Mouse (Mus musculus): ENCODE results near the gene Slitrk1. TPM values are rescaled to one million over a fixed set of nuclear protein-coding genes. Genes with fewer than 3 reads are reported as not detected.

The Slitrk1 gene
- 0.20 TPM for polyA plus RNA-seq (2012; fragmentation: generic; extraction: Trizol)

GRCm38 (mm10) chr14:108913714-108914263, at the start of gene Slitrk1:
Gene Slitrk1 (minus strand): TSS chr14:108914158.
- Histone ChIP-seq H3K4me2 (ENCODE audit: low read depth) (peak within 1 kb of the TSS; percentile 66), H3K27me3 (ENCODE audit: control insufficient read depth, insufficient read depth, insufficient read length) (no peaks in the 10 kb centered on the region), H3K4me3 (peak within 1 kb of the TSS; percentile 18), H3K79me2 (ENCODE audit: control insufficient read depth, insufficient read depth) (no peaks in the 10 kb centered on the region), H3K36me3 (ENCODE audit: control insufficient read depth, insufficient read depth) (no peaks in the 10 kb centered on the region), H3ac (ENCODE audit: control insufficient read depth, insufficient read length) (no peak within 1 kb of the TSS)
- no peak for TF ChIP-seq POLR2AphosphoS2 (IDR thresholded peaks at IDR 0.05; ENCODE audit: insufficient read length, low read depth)
- no peak for TF ChIP-seq USF1 (IDR thresholded peaks at IDR 0.05; ENCODE audit: low read depth)
- TF ChIP-seq REST (IDR thresholded peaks at IDR 0.05; ENCODE audit: insufficient read depth, insufficient read length) = peak; percentile 80
- no peak for TF ChIP-seq CEBPB (IDR thresholded peaks at IDR 0.05; ENCODE audit: insufficient read depth, poor library complexity, severe bottlenecking)
- no peak for TF ChIP-seq MYOD1 (IDR thresholded peaks at IDR 0.05; ENCODE audit: control insufficient read depth in 1 of 3, insufficient read length in 2 of 3, low read depth in 2 of 3)
- TF ChIP-seq MAX (IDR thresholded peaks at IDR 0.05; ENCODE audit: low read depth) = no peak
- peak in 1 of 3 experiments; percentile 23 for TF ChIP-seq MYOG (IDR thresholded peaks at IDR 0.05; ENCODE audit: control insufficient read depth in 1 of 3, insufficient read depth in 1 of 3, insufficient read length in 2 of 3, low read depth in 2 of 3)
- TF ChIP-seq E2F4 (IDR thresholded peaks at IDR 0.05; ENCODE audit: insufficient read depth) = no peak

DNA sequence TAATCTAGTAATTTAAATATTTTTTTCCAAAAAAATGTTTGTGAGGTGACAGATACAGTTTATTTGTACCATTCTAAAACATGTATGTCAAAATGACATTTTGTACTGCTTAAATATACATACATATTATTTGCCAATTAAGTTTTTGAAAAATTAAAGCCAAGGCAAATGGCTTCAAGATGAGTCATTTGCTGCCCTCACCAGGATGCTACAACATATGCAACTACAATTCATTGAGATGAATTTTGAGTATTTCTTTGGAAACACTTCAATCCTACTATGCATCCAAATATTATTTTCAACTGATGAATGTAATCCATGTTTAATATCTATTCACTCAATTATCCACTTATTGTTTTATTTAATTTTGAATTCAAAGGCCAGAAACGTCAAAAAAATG, 21.8 kb upstream of the Slitrk1 start:
- Histone ChIP-seq H3ac (ENCODE audit: control insufficient read depth, insufficient read length) (no peak overlapping the region), H3K36me3 (ENCODE audit: control insufficient read depth, insufficient read depth) (no peaks in the 10 kb centered on the region), H3K4me3 (no peak overlapping the region), H3K4me2 (ENCODE audit: low read depth) (no peak overlapping the region), H3K79me2 (ENCODE audit: control insufficient read depth, insufficient read depth) (no peaks in the 10 kb centered on the region), H3K27me3 (ENCODE audit: control insufficient read depth, insufficient read depth, insufficient read length) (no peaks in the 10 kb centered on the region)
- no peak for TF ChIP-seq E2F4 (IDR thresholded peaks at IDR 0.05; ENCODE audit: insufficient read depth)
- no peak for TF ChIP-seq REST (IDR thresholded peaks at IDR 0.05; ENCODE audit: insufficient read depth, insufficient read length)
- no peak for TF ChIP-seq TCF3 (IDR thresholded peaks at IDR 0.05; ENCODE audit: insufficient read length, low read depth)
- TF ChIP-seq MYOG (IDR thresholded peaks at IDR 0.05; ENCODE audit: control insufficient read depth in 1 of 3, insufficient read depth in 1 of 3, insufficient read length in 2 of 3, low read depth in 2 of 3) = no peak
- TF ChIP-seq MYOD1 (IDR thresholded peaks at IDR 0.05; ENCODE audit: control insufficient read depth in 1 of 3, insufficient read length in 2 of 3, low read depth in 2 of 3) = no peak
- no peak for TF ChIP-seq SRF (IDR thresholded peaks at IDR 0.05; ENCODE audit: control insufficient read depth, insufficient read length, low read depth)
- TF ChIP-seq CEBPB (IDR thresholded peaks at IDR 0.05; ENCODE audit: insufficient read depth, poor library complexity, severe bottlenecking) = no peak
- TF ChIP-seq TCF12 (IDR thresholded peaks at IDR 0.05; ENCODE audit: insufficient read depth, poor library complexity, severe bottlenecking) = no peak
- no peak for TF ChIP-seq MAX (IDR thresholded peaks at IDR 0.05; ENCODE audit: low read depth)
- TF ChIP-seq USF1 (IDR thresholded peaks at IDR 0.05; ENCODE audit: low read depth) = no peak
- TF ChIP-seq POLR2AphosphoS2 (IDR thresholded peaks at IDR 0.05; ENCODE audit: insufficient read length, low read depth) = no peak
- TF ChIP-seq POLR2A (IDR thresholded peaks at IDR 0.05; ENCODE audit: insufficient read length, low read depth) = no peak

- Histone ChIP-seq H3K27me3 (ENCODE audit: control insufficient read depth, insufficient read depth, insufficient read length) (no peaks in the 10 kb centered on the region), H3K4me2 (ENCODE audit: low read depth) (peak overlapping the region; percentile 66), H3K79me2 (ENCODE audit: control insufficient read depth, insufficient read depth) (no peaks in the 10 kb centered on the region), H3K36me3 (ENCODE audit: control insufficient read depth, insufficient read depth) (no peaks in the 10 kb centered on the region), H3ac (ENCODE audit: control insufficient read depth, insufficient read length) (no peak overlapping the region), H3K4me3 (peak overlapping the region; percentile 18)
- TF ChIP-seq CEBPB (IDR thresholded peaks at IDR 0.05; ENCODE audit: insufficient read depth, poor library complexity, severe bottlenecking) (no peak), MYOG (IDR thresholded peaks at IDR 0.05; ENCODE audit: control insufficient read depth in 1 of 3, insufficient read depth in 1 of 3, insufficient read length in 2 of 3, low read depth in 2 of 3) (no peak), MAX (IDR thresholded peaks at IDR 0.05; ENCODE audit: low read depth) (no peak)
Observed at GRCm38 (mm10) chr14:108914336-108914735, 378 bp upstream of the Slitrk1 start.

GRCm38 (mm10) chr14:108912876-108913490, 975 bp downstream of the Slitrk1 start:
- H3K4me2 ChIP-seq (ENCODE audit: low read depth) = peak overlapping the region; percentile 66
- H3K4me3 ChIP-seq = peak overlapping the region; percentile 18
- H3ac ChIP-seq (ENCODE audit: control insufficient read depth, insufficient read length) = no peak overlapping the region
- no peak for TF ChIP-seq TCF3 (IDR thresholded peaks at IDR 0.05; ENCODE audit: insufficient read length, low read depth)
- no peaks in the 10 kb centered on the region for H3K36me3 ChIP-seq (ENCODE audit: control insufficient read depth, insufficient read depth)
- no peaks in the 10 kb centered on the region for H3K79me2 ChIP-seq (ENCODE audit: control insufficient read depth, insufficient read depth)
- no peaks in the 10 kb centered on the region for H3K27me3 ChIP-seq (ENCODE audit: control insufficient read depth, insufficient read depth, insufficient read length)

GRCm38 (mm10) chr14:108912021-108912875, 1.7 kb downstream of the Slitrk1 start:
- Histone ChIP-seq H3ac (ENCODE audit: control insufficient read depth, insufficient read length) (no peak overlapping the region), H3K4me2 (ENCODE audit: low read depth) (peak overlapping the region; percentile 66), H3K79me2 (ENCODE audit: control insufficient read depth, insufficient read depth) (no peaks in the 10 kb centered on the region), H3K36me3 (ENCODE audit: control insufficient read depth, insufficient read depth) (no peaks in the 10 kb centered on the region), H3K27me3 (ENCODE audit: control insufficient read depth, insufficient read depth, insufficient read length) (no peaks in the 10 kb centered on the region), H3K4me3 (peak overlapping the region; percentile 18)
- TF ChIP-seq MYOG (IDR thresholded peaks at IDR 0.05; ENCODE audit: control insufficient read depth in 1 of 3, insufficient read depth in 1 of 3, insufficient read length in 2 of 3, low read depth in 2 of 3) (no peak), SRF (IDR thresholded peaks at IDR 0.05; ENCODE audit: control insufficient read depth, insufficient read length, low read depth) (no peak), TCF3 (IDR thresholded peaks at IDR 0.05; ENCODE audit: insufficient read length, low read depth) (no peak), E2F4 (IDR thresholded peaks at IDR 0.05; ENCODE audit: insufficient read depth) (no peak), TCF12 (IDR thresholded peaks at IDR 0.05; ENCODE audit: insufficient read depth, poor library complexity, severe bottlenecking) (no peak), USF1 (IDR thresholded peaks at IDR 0.05; ENCODE audit: low read depth) (no peak), CEBPB (IDR thresholded peaks at IDR 0.05; ENCODE audit: insufficient read depth, poor library complexity, severe bottlenecking) (no peak), POLR2A (IDR thresholded peaks at IDR 0.05; ENCODE audit: insufficient read length, low read depth) (no peak), MYOD1 (IDR thresholded peaks at IDR 0.05; ENCODE audit: control insufficient read depth in 1 of 3, insufficient read length in 2 of 3, low read depth in 2 of 3) (no peak), MAX (IDR thresholded peaks at IDR 0.05; ENCODE audit: low read depth) (no peak), REST (IDR thresholded peaks at IDR 0.05; ENCODE audit: insufficient read depth, insufficient read length) (no peak)

Data from myocyte (in vitro differentiated cells).